Comparison of ENCODE assay signal across 8 mouse cellular contexts in the genomic region with DNA sequence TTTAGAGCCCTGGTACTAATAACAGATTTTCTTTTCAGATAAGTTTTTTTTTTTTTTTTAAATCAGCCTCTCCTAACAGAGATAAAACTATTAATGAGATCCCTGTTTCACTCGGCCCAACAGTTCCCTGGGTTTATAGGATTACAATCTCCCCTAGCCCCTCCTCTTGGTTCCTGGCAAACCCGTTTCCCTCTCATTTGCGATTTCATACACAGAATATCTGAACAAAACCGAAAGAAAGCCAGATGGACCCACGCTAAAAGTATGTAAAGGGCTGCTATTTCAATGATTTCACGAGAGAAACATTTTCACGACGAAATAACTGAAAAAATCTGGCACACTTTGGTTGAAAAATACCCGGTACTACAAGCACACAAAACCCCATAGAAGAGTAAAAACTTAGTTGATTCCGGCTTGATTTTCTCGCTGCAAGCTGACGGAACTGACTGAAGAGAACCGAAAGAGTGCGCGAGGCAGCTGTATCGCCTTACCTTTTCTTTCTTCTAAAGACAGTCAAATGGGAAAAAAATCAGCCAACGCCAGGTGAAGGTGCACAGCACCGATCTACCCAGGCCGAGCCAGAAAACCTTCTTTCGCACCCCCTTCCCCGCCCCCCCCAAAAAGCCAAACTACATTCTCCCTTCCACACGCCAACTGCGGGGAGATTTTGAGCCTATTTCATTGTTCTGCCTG. TPM values are rescaled to one million over a fixed set of nuclear protein-coding genes. Genes with fewer than 3 reads are reported as not detected.
DNase-seq lines count a peak whose midpoint lies in the region; ATAC-seq and TF ChIP-seq lines count a peak whose summit lies in the region.

No protein-coding gene starts in this region.

- peak overlapping the region; percentile 75 for H3K4me2 ChIP-seq in heart, embryonic 15.5 days
- peak overlapping the region; percentile 59 for H3K4me2 ChIP-seq in limb, embryonic 12.5 days
- H3K4me2 ChIP-seq in midbrain, postnatal 0 days (ENCODE audit: low read depth, low read length, poor library complexity, severe bottlenecking): peak overlapping the region; percentile 68

- H3K4me1 ChIP-seq in heart, embryonic 15.5 days (replicated peaks): peaks cover 9% of the 10 kb centered on the region; the same call in 1 of the 2 replicates
- H3K4me1 ChIP-seq in limb, embryonic 12.5 days (replicated peaks): peaks cover 35% of the 10 kb centered on the region
- H3K4me1 ChIP-seq in midbrain, postnatal 0 days (ENCODE audit: insufficient read depth, low read length): peaks cover 10% of the 10 kb centered on the region

- no peaks in the 10 kb centered on the region for H3K27me3 ChIP-seq in heart, embryonic 15.5 days
- H3K27me3 ChIP-seq in limb, embryonic 12.5 days: 0 out of 2 replicates have a peak, but pooled peaks cover 5% of the 10 kb centered on the region
- no peaks in the 10 kb centered on the region for H3K27me3 ChIP-seq in midbrain, postnatal 0 days (ENCODE audit: insufficient read depth, low read length)

- under 1% methylated on average over 23 of the region's 23 CpGs for WGBS in heart, embryonic 15.5 days
- WGBS in limb, embryonic 12.5 days: under 1% methylated on average over 23 of the region's 23 CpGs
- WGBS in midbrain, postnatal 0 days: 2% methylated on average over 23 of the region's 23 CpGs

- no peak for ATAC-seq in heart, embryonic 15.5 days (replicated peaks; ENCODE audit: insufficient number of reproducible peaks, insufficient read depth, low FRiP score, low read depth)
- ATAC-seq in limb, embryonic 12.5 days (ENCODE audit: insufficient number of reproducible peaks, insufficient read depth, low FRiP score, low TSS enrichment, low read depth): no peak
- ATAC-seq in midbrain, postnatal 0 days (ENCODE audit: low FRiP score): no peak

- DNase-seq in right cerebral cortex, adult 18-20 months: peak; percentile 13
- no peak for DNase-seq in right cerebral cortex, postnatal 4 days
- DNase-seq in embryo, embryonic 10 days (ENCODE audit: low spot score): peak; percentile 54
- peak; percentile 49 for DNase-seq in midbrain, postnatal 0 days (ENCODE audit: low spot score)
- DNase-seq in urinary bladder, postnatal 4 days (ENCODE audit: low spot score in 2 of 2): no peak
- DNase-seq in ovary, adult 18-20 months (ENCODE audit: low spot score): no peak

- H3K9me3 ChIP-seq in heart, embryonic 15.5 days (replicated peaks): no peaks in the 10 kb centered on the region
- no peaks in the 10 kb centered on the region for H3K9me3 ChIP-seq in limb, embryonic 12.5 days
- no peaks in the 10 kb centered on the region for H3K9me3 ChIP-seq in midbrain, postnatal 0 days (ENCODE audit: low read length)

- H3K9ac ChIP-seq in heart, embryonic 15.5 days: peak overlapping the region; percentile 98
- H3K9ac ChIP-seq in limb, embryonic 12.5 days (replicated peaks): peak overlapping the region; percentile 99
- H3K9ac ChIP-seq in midbrain, postnatal 0 days (replicated peaks; ENCODE audit: low read length, poor library complexity, severe bottlenecking): peak overlapping the region; percentile 99

- no peak for TF ChIP-seq CTCF in midbrain, postnatal 0 days (IDR thresholded peaks at IDR 0.05)

- H3K4me3 ChIP-seq in heart, embryonic 15.5 days: peak overlapping the region; percentile 94
- H3K4me3 ChIP-seq in limb, embryonic 12.5 days (replicated peaks): peak overlapping the region; percentile 99
- peak overlapping the region; percentile 99 for H3K4me3 ChIP-seq in midbrain, postnatal 0 days (ENCODE audit: low read depth, low read length)

- H3K27ac ChIP-seq in heart, embryonic 15.5 days: peak overlapping the region; percentile 92
- H3K27ac ChIP-seq in limb, embryonic 12.5 days: peak overlapping the region; percentile 98
- peak overlapping the region; percentile 95 for H3K27ac ChIP-seq in midbrain, postnatal 0 days (ENCODE audit: low read depth, low read length)

- H3K36me3 ChIP-seq in heart, embryonic 15.5 days: no peaks in the 10 kb centered on the region
- H3K36me3 ChIP-seq in limb, embryonic 12.5 days: peaks cover 13% of the 10 kb centered on the region; the same call in 1 of the 2 replicates
- H3K36me3 ChIP-seq in midbrain, postnatal 0 days (ENCODE audit: insufficient read depth, low read length): no peaks in the 10 kb centered on the region

RNA-seq across cellular contexts. Expression of a gene that starts 0.5 kb away (rescaled TPM):
- 1.5 and 2.9 TPM in 2 replicates for polyA plus RNA-seq in heart, embryonic 15.5 days (2015; fragmentation: Nextera tagmentation; extraction: Ambion mirVana)
- 1.1 and 1.2 TPM in 2 replicates for polyA plus RNA-seq in limb, embryonic 12.5 days (2016; fragmentation: Nextera tagmentation; extraction: Ambion mirVana)
- 1.8 and 3.1 TPM in 2 replicates for total RNA-seq in midbrain, postnatal 0 days (2014; rRNA removed)
- polyA plus RNA-seq in midbrain, postnatal 0 days (2015; fragmentation: Nextera tagmentation; extraction: Ambion mirVana): 1.4 and 2.2 TPM in 2 replicates

RNA-seq across cellular contexts. Expression of a gene that starts 1.3 kb away (rescaled TPM):
- 8.8 and 11.2 TPM in 2 replicates for polyA plus RNA-seq in heart, embryonic 15.5 days (2015; fragmentation: Nextera tagmentation; extraction: Ambion mirVana)
- polyA plus RNA-seq in limb, embryonic 12.5 days (2016; fragmentation: Nextera tagmentation; extraction: Ambion mirVana): 23.6 and 24.5 TPM in 2 replicates
- 64.7 and 71.0 TPM in 2 replicates for total RNA-seq in midbrain, postnatal 0 days (2014; rRNA removed)
- polyA plus RNA-seq in midbrain, postnatal 0 days (2015; fragmentation: Nextera tagmentation; extraction: Ambion mirVana): 22.0 and 24.3 TPM in 2 replicates

Comparison
In these comparisons a context has a peak if more than half of its experiments do, and no peak if none do; other contexts are left out.
1. DNase-seq: peak in right cerebral cortex, adult 18-20 months (single experiment), embryo, embryonic 10 days (single experiment) and midbrain, postnatal 0 days (single experiment); none in right cerebral cortex, postnatal 4 days (single experiment), urinary bladder, postnatal 4 days (0 of 2) and ovary, adult 18-20 months (single experiment).
2. Peak in every context shown above with its lines, with median percentiles within 50 percentile points of each other: H3K27ac ChIP-seq, H3K4me2 ChIP-seq, H3K4me3 ChIP-seq and H3K9ac ChIP-seq.